Mouse (Mus musculus) hindbrain, embryonic 11.5 days (tissue): Measurements from ENCODE around the gene Lgals8. TPM values are rescaled to one million over a fixed set of nuclear protein-coding genes. Genes with fewer than 3 reads are reported as not detected.
"Not testable (repeated sequence)": the region's sequence is repeated elsewhere in the genome, so short reads cannot be mapped to it uniquely, and the experiment has no call there.

Experiments used
- ATAC-seq: fragments of 200-750 bp; cut with Nextera tagmentation; 2 replicates; pipeline ENCODE4 v1.8.0; 2017; ENCODE audit warnings: mild to moderate bottlenecking, moderate TSS enrichment, moderate library complexity; ENCODE audit not compliant: low FRiP score
- DNase-seq: peaks from one replicate; pipeline ENCODE4 v3.0.0-alpha.2; 2015; ENCODE audit warnings: low spot score
- H3K27ac ChIP-seq: fragments of 300-500 bp; sonication (generic); 2 replicates; pipeline ENCODE4 v1.5.1; 2014; ENCODE audit warnings: mild to moderate bottlenecking, low read depth, low read length
- H3K27me3 ChIP-seq: fragments of 300-500 bp; sonication (generic); 2 replicates; pipeline ENCODE4 v1.6.1; 2014; ENCODE audit warnings: mild to moderate bottlenecking, low read length, moderate library complexity, mixed read lengths; ENCODE audit not compliant: control insufficient read depth, insufficient read depth
- H3K36me3 ChIP-seq: fragments of 300-500 bp; sonication (generic); 2 replicates; pipeline ENCODE4 v1.6.1; 2014; ENCODE audit warnings: mild to moderate bottlenecking, low read length, moderate library complexity, mixed read lengths; ENCODE audit not compliant: control insufficient read depth, insufficient read depth
- H3K4me1 ChIP-seq: fragments of 300-500 bp; sonication (generic); replicated peaks from 2 replicates; pipeline ENCODE4 v1.6.1; 2014; ENCODE audit warnings: low read length, mixed read lengths; ENCODE audit not compliant: control insufficient read depth, insufficient read depth
- H3K4me2 ChIP-seq: fragments of 300-500 bp; sonication (generic); replicated peaks from 2 replicates; pipeline ENCODE4 v1.6.1; 2014; ENCODE audit warnings: mild to moderate bottlenecking, low read depth, low read length
- H3K4me3 ChIP-seq: fragments of 300-500 bp; sonication (generic); 2 replicates; pipeline ENCODE4 v1.5.1; 2014; ENCODE audit warnings: low read depth, low read length
- H3K9ac ChIP-seq: fragments of 300-500 bp; sonication (generic); 2 replicates; pipeline ENCODE4 v1.6.1; 2014; ENCODE audit warnings: low read depth, low read length
- H3K9me3 ChIP-seq: fragments of 300-500 bp; sonication (generic); 2 replicates; pipeline ENCODE4 v1.6.1; 2016; ENCODE audit warnings: low read length; ENCODE audit not compliant: control insufficient read depth
- WGBS: fragments of 180-500 bp; shearing (Covaris S2); extraction: QIAGEN DNeasy Blood & Tissue Kit; methylation state at CpG from one replicate; pipeline ENCODE4 v1.1.7; 2014; 5-methylcytosine and 5-hydroxymethylcytosine counted together
- polyA plus RNA-seq: library from polyadenylated mRNA; unstranded; fragments of >200 nt; fragmentation: Nextera tagmentation; extraction: Ambion mirVana; gene quantifications from 2 replicates; pipeline ENCODE4 v1.2.1, GENCODE M21; 2014

Gene Lgals8
- polyA plus RNA-seq, 1 experiment from 2014 or later = 12.2 TPM

- Histone ChIP-seq H3K4me3 (no peak overlapping the region), H3K36me3 (no peaks in the 10 kb centered on the region), H3K4me1 (no peaks in the 10 kb centered on the region), H3K9me3 (no peaks in the 10 kb centered on the region), H3K27ac (no peak overlapping the region), H3K4me2 (no peak overlapping the region), H3K9ac (no peak overlapping the region), H3K27me3 (no peaks in the 10 kb centered on the region)
- ATAC-seq (no peak), DNase-seq (no peak)
- WGBS = 95% methylated on average over 1 of the region's 1 CpGs
These were observed 3.7 kb upstream of the Lgals8 start for GRCm38 (mm10) chr13:12468488-12468887.

- H3K27me3 ChIP-seq, H3K4me2 ChIP-seq, DNase-seq, H3K36me3 ChIP-seq, H3K27ac ChIP-seq, H3K9me3 ChIP-seq, H3K9ac ChIP-seq, H3K4me1 ChIP-seq, H3K4me3 ChIP-seq, ATAC-seq: not testable (repeated sequence)
- 80% methylated on average over 6 of the region's 6 CpGs for WGBS
These were observed 585 bp downstream of the Lgals8 start for GRCm38 (mm10) chr13:12464159-12464558.

- no peak overlapping the region for H3K27ac ChIP-seq
- no peaks in the 10 kb centered on the region for H3K27me3 ChIP-seq
- 87% methylated on average over 4 of the region's 4 CpGs for WGBS
- no peak overlapping the region for H3K4me2 ChIP-seq
- no peaks in the 10 kb centered on the region for H3K9me3 ChIP-seq
- no peak for ATAC-seq
- H3K4me1 ChIP-seq = no peaks in the 10 kb centered on the region
- no peak overlapping the region for H3K4me3 ChIP-seq
- DNase-seq = no peak
- H3K9ac ChIP-seq = no peak overlapping the region
- H3K36me3 ChIP-seq = no peaks in the 10 kb centered on the region
These were observed 2.1 kb downstream of the Lgals8 start for GRCm38 (mm10) chr13:12462623-12463022.

- WGBS = 8% methylated on average over 7 of the region's 7 CpGs
- ATAC-seq = no peak
These were observed 3.0 kb downstream of the Lgals8 start for GRCm38 (mm10) chr13:12461730-12462119.

GRCm38 (mm10) chr13:12460881-12461729, 3.6 kb downstream of the Lgals8 start:
- peak; percentile 89 for DNase-seq
- WGBS = 1% methylated on average over 58 of the region's 59 CpGs
- H3K4me1 ChIP-seq = no peaks in the 10 kb centered on the region
- peak overlapping the region; percentile 67 for H3K4me2 ChIP-seq
- no peaks in the 10 kb centered on the region for H3K9me3 ChIP-seq
- peak overlapping the region; percentile 75 for H3K4me3 ChIP-seq
- H3K27ac ChIP-seq = no peak overlapping the region
- no peaks in the 10 kb centered on the region for H3K36me3 ChIP-seq
- peak overlapping the region; percentile 71 for H3K9ac ChIP-seq
- H3K27me3 ChIP-seq = no peaks in the 10 kb centered on the region
- peak; percentile 98 for ATAC-seq

More at GRCm38 (mm10) chr13:12461730-12462119, 3.0 kb downstream of the Lgals8 start:
- peak overlapping the region; percentile 71; the same call in 1 of the 2 replicates for H3K9ac ChIP-seq
- no peaks in the 10 kb centered on the region for H3K36me3 ChIP-seq
- no peaks in the 10 kb centered on the region for H3K9me3 ChIP-seq
- peak overlapping the region; percentile 67 for H3K4me2 ChIP-seq
- no peak overlapping the region for H3K27ac ChIP-seq
- no peaks in the 10 kb centered on the region for H3K4me1 ChIP-seq
- no peaks in the 10 kb centered on the region for H3K27me3 ChIP-seq
- no peak for DNase-seq
- peak overlapping the region; percentile 75 for H3K4me3 ChIP-seq

- DNase-seq = peak; percentile 20
- no peak overlapping the region for H3K27ac ChIP-seq
- no peaks in the 10 kb centered on the region for H3K27me3 ChIP-seq
- peak overlapping the region; percentile 71 for H3K9ac ChIP-seq
- H3K4me3 ChIP-seq = peak overlapping the region; percentile 75
- 0 out of 2 replicates have a peak, but pooled peaks have one; percentile 2 for ATAC-seq
- no peaks in the 10 kb centered on the region for H3K36me3 ChIP-seq
- no peaks in the 10 kb centered on the region for H3K9me3 ChIP-seq
- H3K4me2 ChIP-seq = peak overlapping the region; percentile 67
- no peaks in the 10 kb centered on the region for H3K4me1 ChIP-seq
- whole genome bisulfite sequencing = 8% methylated on average over 8 of the region's 8 CpGs
These were observed 4.3 kb downstream of the Lgals8 start for GRCm38 (mm10) chr13:12460443-12460842.

GRCm38 (mm10) chr13:12456711-12457110, 8.0 kb downstream of the Lgals8 start:
- no peak overlapping the region for H3K4me3 ChIP-seq
- no peak overlapping the region for H3K9ac ChIP-seq
- no peak for ATAC-seq
- H3K27me3 ChIP-seq = no peaks in the 10 kb centered on the region
- no peaks in the 10 kb centered on the region for H3K9me3 ChIP-seq
- 83% methylated on average over 7 of the region's 7 CpGs for WGBS
- no peaks in the 10 kb centered on the region for H3K4me1 ChIP-seq
- H3K4me2 ChIP-seq = no peak overlapping the region
- H3K27ac ChIP-seq = no peak overlapping the region
- no peaks in the 10 kb centered on the region for H3K36me3 ChIP-seq
- no peak for DNase-seq

- H3K27ac ChIP-seq = no peak overlapping the region
- 77% methylated on average over 7 of the region's 7 CpGs for WGBS
- H3K27me3 ChIP-seq = no peaks in the 10 kb centered on the region
- DNase-seq (no peak), ATAC-seq (no peak)
- no peak overlapping the region for H3K9ac ChIP-seq
- H3K9me3 ChIP-seq = no peaks in the 10 kb centered on the region
- no peaks in the 10 kb centered on the region for H3K4me1 ChIP-seq
- no peak overlapping the region for H3K4me3 ChIP-seq
- H3K36me3 ChIP-seq = no peaks in the 10 kb centered on the region
- no peak overlapping the region for H3K4me2 ChIP-seq
These were observed 9.9 kb downstream of the Lgals8 start for GRCm38 (mm10) chr13:12454686-12455390.
